Mouse (Mus musculus) heart, embryonic 15.5 days (tissue): Measurements from ENCODE around the gene Mt3. TPM values are rescaled to one million over a fixed set of nuclear protein-coding genes. Genes with fewer than 3 reads are reported as not detected.

Experiments
- ATAC-seq: fragments of 200-750 bp; cut with Nextera tagmentation; replicated peaks from 2 replicates; pipeline ENCODE4 v1.8.0; 2017; ENCODE audit warnings: low read depth, moderate TSS enrichment; ENCODE audit not compliant: insufficient number of reproducible peaks, insufficient read depth, low FRiP score
- H3K27ac ChIP-seq: fragments of 300-500 bp; sonication (generic); 2 replicates; pipeline ENCODE4 v1.5.1; 2015; ENCODE audit warnings: mild to moderate bottlenecking, inconsistent platforms
- H3K27me3 ChIP-seq: fragments of 300-500 bp; sonication (generic); 2 replicates; pipeline ENCODE4 v1.6.1; 2015; ENCODE audit warnings: inconsistent platforms
- H3K36me3 ChIP-seq: fragments of 300-500 bp; sonication (generic); 2 replicates; pipeline ENCODE4 v1.6.1; 2015; ENCODE audit warnings: mild to moderate bottlenecking, inconsistent platforms
- H3K4me1 ChIP-seq: fragments of 300-500 bp; sonication (generic); replicated peaks from 2 replicates; pipeline ENCODE4 v1.6.1; 2015; ENCODE audit warnings: inconsistent platforms
- H3K4me2 ChIP-seq: fragments of 300-500 bp; sonication (generic); 2 replicates; pipeline ENCODE4 v1.6.1; 2015; ENCODE audit warnings: inconsistent platforms, mild to moderate bottlenecking, moderate library complexity
- H3K4me3 ChIP-seq: fragments of 300-500 bp; sonication (generic); 2 replicates; pipeline ENCODE4 v1.5.1; 2015; ENCODE audit warnings: mild to moderate bottlenecking, inconsistent platforms
- H3K9ac ChIP-seq: fragments of 300-500 bp; sonication (generic); 2 replicates; pipeline ENCODE4 v1.6.1; 2015; ENCODE audit warnings: mild to moderate bottlenecking, inconsistent platforms
- H3K9me3 ChIP-seq: fragments of 300-500 bp; sonication (generic); replicated peaks from 2 replicates; pipeline ENCODE4 v1.6.1; 2016; ENCODE audit warnings: inconsistent platforms
- WGBS: fragments of 180-500 bp; shearing (Covaris S2); methylation state at CpG from one replicate; pipeline ENCODE4 v1.1.7; 2015; ENCODE audit warnings: mixed read lengths; 5-methylcytosine and 5-hydroxymethylcytosine counted together
- polyA plus RNA-seq: library from polyadenylated mRNA; unstranded; fragments of >200 nt; fragmentation: Nextera tagmentation; extraction: Ambion mirVana; gene quantifications from 2 replicates; pipeline ENCODE4 v1.2.1, GENCODE M21; 2015

Mt3 gene
- polyA plus RNA-seq: 56.5 and 69.8 TPM in 2 replicates

DNA sequence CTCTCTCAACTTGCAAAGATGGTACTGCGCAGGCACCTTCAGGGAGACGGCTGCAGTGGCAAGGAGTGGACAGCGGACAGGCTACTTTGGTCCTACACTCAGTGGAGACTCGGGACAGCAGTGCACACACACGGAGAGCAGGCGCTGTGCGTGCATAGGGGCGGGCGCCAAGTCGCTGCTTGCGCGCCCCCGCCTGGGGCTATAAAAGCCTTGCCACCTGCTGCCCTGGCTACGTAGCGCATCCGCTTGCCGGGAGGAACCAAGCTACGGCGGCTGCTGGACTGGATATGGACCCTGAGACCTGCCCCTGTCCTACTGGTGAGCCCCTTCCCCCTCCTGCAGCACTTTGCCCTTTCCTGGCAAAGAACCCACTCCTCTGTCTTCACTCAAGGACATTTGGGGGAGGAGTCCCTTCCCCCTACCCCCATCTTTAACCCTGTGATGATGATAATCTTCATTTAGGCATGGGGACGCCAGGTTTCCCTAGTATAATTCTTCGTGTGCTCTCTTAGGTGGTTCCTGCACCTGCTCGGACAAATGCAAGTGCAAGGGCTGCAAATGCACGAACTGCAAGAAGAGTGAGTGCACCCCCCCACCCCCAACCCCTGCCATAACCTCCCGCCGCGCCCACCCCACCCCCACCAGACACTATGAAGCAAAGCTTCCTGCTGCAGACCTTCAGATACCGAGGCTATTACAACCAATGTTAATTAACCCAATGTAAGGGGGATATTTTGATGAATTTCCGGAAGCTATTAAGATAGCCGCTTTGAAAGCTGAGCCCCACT lies at the start of gene Mt3:
Mt3 (plus strand) TSS at position 95 of the 788 bp plus-strand sequence.
- WGBS: 3% methylated on average over 29 of the region's 29 CpGs
- no peaks in the 10 kb centered on the region for H3K9me3 ChIP-seq
- peaks cover 36% of the 10 kb centered on the region for H3K4me1 ChIP-seq
- H3K27ac ChIP-seq: no peak within 1 kb of the TSS
- peak; percentile 80 for ATAC-seq
- peak within 1 kb of the TSS; percentile 52 for H3K9ac ChIP-seq
- peak within 1 kb of the TSS; percentile 83 for H3K4me2 ChIP-seq
- no peaks in the 10 kb centered on the region for H3K36me3 ChIP-seq
- H3K4me3 ChIP-seq: peak within 1 kb of the TSS; percentile 55
- peaks cover 14% of the 10 kb centered on the region for H3K27me3 ChIP-seq

DNA sequence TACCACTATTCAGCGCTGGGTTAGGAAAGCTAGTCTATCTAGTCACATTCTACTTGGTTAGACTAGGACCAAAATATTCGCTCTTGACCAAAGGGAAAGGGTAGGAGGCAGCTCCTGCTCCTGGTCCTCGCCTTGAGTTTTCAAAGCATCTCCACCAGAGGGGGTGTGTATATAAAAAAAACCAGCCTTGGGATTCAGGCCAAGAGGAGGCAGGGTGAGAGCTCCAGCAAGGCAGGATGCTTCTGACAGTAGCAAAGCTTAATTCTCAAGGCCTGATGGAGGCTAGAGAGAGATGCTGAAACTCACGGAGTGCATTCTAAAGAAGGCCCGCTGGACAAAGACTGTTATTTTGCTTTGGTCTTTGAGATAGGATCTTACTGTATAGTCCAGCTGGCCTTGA lies 48.3 kb upstream of the Mt3 start:
- WGBS: 46% methylated on average over 5 of the region's 5 CpGs
- ATAC-seq: no peak

DNA sequence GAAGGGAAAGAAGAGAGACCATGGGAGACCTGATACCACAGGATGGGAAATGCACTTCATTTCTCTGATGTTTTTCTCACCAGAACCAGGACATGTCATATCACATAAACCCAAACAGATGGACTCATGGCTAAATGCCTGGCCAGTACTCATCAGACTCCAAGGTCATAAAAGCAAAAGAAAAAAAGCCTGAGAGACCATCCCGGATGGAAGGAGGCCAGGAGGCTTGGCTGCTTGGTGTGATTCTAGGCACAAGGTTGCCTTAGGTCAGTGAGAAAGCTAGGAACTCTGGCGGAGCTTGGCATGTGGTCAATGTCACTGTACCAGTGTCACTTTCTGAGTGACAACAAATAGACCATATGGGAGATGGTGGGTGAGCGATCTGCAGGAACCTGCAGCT lies 44.5 kb upstream of the Mt3 start:
- H3K4me1 ChIP-seq: no peaks in the 10 kb centered on the region
- H3K36me3 ChIP-seq: no peaks in the 10 kb centered on the region
- H3K4me2 ChIP-seq: no peak overlapping the region
- no peak overlapping the region for H3K27ac ChIP-seq
- no peaks in the 10 kb centered on the region for H3K9me3 ChIP-seq
- no peaks in the 10 kb centered on the region for H3K27me3 ChIP-seq
- WGBS: 56% methylated on average over 3 of the region's 3 CpGs
- H3K9ac ChIP-seq: no peak overlapping the region
- no peak for ATAC-seq
- H3K4me3 ChIP-seq: no peak overlapping the region

More for the DNA sequence above, 48.3 kb upstream of the Mt3 start:
- H3K36me3 ChIP-seq: no peaks in the 10 kb centered on the region
- no peaks in the 10 kb centered on the region; the same call in 1 of the 2 replicates for H3K4me1 ChIP-seq
- H3K27ac ChIP-seq: no peak overlapping the region
- no peak overlapping the region for H3K4me3 ChIP-seq
- H3K4me2 ChIP-seq: no peak overlapping the region
- no peaks in the 10 kb centered on the region for H3K9me3 ChIP-seq
- no peaks in the 10 kb centered on the region for H3K27me3 ChIP-seq
- no peak overlapping the region for H3K9ac ChIP-seq

DNA sequence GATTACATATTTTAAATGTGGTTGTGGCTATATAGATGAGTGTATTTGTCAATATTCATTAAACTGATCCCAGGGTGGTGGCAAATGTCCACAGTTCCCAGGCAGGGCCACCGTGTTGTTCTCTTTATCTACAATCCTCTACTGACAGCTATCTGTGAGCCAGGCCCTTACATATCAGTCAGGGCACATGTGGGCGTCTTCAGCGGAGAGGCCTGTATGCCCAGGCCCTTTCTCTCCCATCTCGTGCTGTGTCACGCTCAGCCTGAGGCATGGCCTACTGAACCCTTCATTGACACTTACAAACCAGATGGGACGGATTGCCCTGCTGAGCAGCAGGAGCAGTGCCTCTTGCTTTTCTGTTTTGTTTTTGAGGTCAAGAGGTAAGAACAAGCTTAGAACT lies 43.0 kb upstream of the Mt3 start:
- Histone ChIP-seq H3K27me3 (no peaks in the 10 kb centered on the region), H3K36me3 (no peaks in the 10 kb centered on the region), H3K9me3 (no peaks in the 10 kb centered on the region), H3K27ac (no peak overlapping the region), H3K4me2 (no peak overlapping the region), H3K4me1 (peaks cover 4% of the 10 kb centered on the region; the same call in 1 of the 2 replicates), H3K9ac (no peak overlapping the region), H3K4me3 (no peak overlapping the region)
- 62% methylated on average over 6 of the region's 6 CpGs for WGBS
- ATAC-seq: no peak

DNA sequence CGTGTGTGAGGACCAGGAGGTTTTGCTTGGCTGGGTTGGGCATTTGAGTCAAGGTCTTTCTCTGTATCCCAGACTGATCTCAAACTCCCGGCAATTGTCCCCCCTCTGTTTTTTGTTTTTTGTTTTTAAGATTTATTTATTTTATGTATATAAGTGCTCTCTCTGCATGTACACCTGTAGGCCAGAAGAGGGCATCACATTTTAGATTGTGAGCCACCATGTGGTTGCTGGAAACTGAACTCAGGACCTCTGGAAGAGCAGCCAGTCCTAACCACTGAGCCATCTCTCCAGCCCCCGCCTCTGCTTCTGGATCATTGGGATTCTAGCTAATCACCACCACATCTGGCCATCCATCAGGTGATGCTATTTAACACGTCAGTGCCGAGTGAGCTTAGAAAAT lies 42.6 kb upstream of the Mt3 start:
- H3K9ac ChIP-seq: no peak overlapping the region
- WGBS: 76% methylated on average over 5 of the region's 5 CpGs
- no peaks in the 10 kb centered on the region for H3K27me3 ChIP-seq
- no peak overlapping the region for H3K27ac ChIP-seq
- H3K36me3 ChIP-seq: no peaks in the 10 kb centered on the region
- ATAC-seq: no peak
- no peaks in the 10 kb centered on the region for H3K9me3 ChIP-seq
- no peak overlapping the region for H3K4me2 ChIP-seq
- no peak overlapping the region for H3K4me3 ChIP-seq
- H3K4me1 ChIP-seq: peaks cover 4% of the 10 kb centered on the region; the same call in 1 of the 2 replicates

DNA sequence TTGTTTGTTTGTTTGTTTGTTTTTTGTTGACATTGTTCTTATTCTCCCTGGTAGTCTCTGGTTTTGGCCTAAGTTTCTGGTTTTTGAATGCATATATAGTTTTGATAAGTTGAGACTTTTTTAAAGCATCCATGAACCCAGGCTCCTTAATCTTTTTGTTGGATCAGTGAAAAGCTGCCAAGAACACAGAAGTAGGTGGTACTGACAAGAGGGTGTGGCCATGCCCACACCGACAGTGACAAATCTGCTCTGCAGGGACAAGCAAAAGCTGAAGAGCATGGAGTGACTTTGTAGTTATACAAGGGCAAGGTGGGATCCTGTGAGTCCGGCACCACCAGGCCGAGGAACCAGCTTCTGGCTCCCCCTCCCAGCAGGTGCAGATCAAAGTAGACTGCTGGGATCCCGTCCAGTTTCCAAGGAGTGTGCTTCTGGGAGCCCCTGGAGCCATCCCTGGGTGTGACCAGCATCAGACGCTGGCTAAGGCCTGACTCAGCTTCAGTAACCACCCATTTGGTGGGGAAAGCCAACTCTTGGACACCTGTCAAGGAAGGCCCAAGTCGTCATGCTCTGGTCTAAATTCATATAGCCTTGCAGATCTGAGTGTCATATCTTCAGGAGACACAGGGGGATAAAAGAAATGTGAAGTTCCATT lies 41.8 kb upstream of the Mt3 start:
- no peak overlapping the region for H3K4me2 ChIP-seq
- WGBS: 59% methylated on average over 6 of the region's 6 CpGs
- no peaks in the 10 kb centered on the region for H3K9me3 ChIP-seq
- no peaks in the 10 kb centered on the region for H3K36me3 ChIP-seq
- no peak overlapping the region for H3K27ac ChIP-seq
- H3K4me1 ChIP-seq: peaks cover 4% of the 10 kb centered on the region; the same call in 1 of the 2 replicates
- no peak overlapping the region for H3K9ac ChIP-seq
- no peaks in the 10 kb centered on the region for H3K27me3 ChIP-seq
- ATAC-seq: no peak
- H3K4me3 ChIP-seq: no peak overlapping the region

DNA sequence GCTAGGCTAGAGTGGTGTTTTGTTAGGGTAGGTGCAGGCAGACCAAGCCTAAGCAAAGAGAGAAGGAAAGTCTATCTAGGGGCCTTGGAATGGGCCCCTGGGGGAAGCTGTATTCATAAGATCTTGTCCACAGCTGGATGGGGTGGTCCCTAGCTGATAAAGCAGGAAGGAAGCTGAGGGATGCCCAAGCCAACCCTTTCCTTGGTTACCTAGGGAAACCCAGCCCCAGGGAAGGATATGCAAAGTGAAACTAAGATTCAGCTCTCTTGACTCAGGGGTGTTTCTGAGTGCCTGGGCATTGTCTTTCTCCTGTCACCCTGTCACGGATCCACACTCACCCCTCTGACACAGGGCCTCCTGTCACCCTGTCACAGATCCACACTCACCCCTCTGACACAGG lies 39.0 kb upstream of the Mt3 start:
- Histone ChIP-seq H3K27me3 (no peaks in the 10 kb centered on the region), H3K9me3 (no peaks in the 10 kb centered on the region), H3K36me3 (no peaks in the 10 kb centered on the region), H3K9ac (no peak overlapping the region), H3K4me2 (no peak overlapping the region), H3K4me1 (peaks cover 4% of the 10 kb centered on the region; the same call in 1 of the 2 replicates), H3K4me3 (no peak overlapping the region), H3K27ac (no peak overlapping the region)
- 32% methylated on average over 1 of the region's 1 CpGs for WGBS
- no peak for ATAC-seq

DNA sequence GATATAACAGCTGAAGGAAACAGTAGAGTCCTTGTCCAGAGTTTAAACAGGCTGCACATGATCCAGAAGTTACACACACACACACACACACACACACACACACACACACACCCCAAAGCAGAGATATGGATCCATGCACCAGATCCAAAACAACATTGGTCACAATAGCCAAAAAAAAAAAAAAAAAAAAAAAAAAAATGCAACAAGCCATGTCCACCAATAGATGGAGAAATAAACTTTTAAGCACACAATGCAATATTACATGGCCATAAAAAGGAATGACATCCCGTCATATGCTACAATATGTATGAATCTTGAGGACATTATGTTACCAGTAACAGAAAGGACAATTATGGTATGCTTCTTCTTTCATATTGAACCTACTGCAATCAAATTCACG lies 38.4 kb upstream of the Mt3 start:
- no peak overlapping the region for H3K4me2 ChIP-seq
- peaks cover 5% of the 10 kb centered on the region; the same call in 1 of the 2 replicates for H3K4me1 ChIP-seq
- no peaks in the 10 kb centered on the region for H3K9me3 ChIP-seq
- H3K36me3 ChIP-seq: no peaks in the 10 kb centered on the region
- H3K27ac ChIP-seq: no peak overlapping the region
- no peaks in the 10 kb centered on the region for H3K27me3 ChIP-seq
- no peak overlapping the region for H3K4me3 ChIP-seq
- no peak overlapping the region for H3K9ac ChIP-seq
- WGBS: 85% methylated on average over 2 of the region's 2 CpGs
- no peak for ATAC-seq

DNA sequence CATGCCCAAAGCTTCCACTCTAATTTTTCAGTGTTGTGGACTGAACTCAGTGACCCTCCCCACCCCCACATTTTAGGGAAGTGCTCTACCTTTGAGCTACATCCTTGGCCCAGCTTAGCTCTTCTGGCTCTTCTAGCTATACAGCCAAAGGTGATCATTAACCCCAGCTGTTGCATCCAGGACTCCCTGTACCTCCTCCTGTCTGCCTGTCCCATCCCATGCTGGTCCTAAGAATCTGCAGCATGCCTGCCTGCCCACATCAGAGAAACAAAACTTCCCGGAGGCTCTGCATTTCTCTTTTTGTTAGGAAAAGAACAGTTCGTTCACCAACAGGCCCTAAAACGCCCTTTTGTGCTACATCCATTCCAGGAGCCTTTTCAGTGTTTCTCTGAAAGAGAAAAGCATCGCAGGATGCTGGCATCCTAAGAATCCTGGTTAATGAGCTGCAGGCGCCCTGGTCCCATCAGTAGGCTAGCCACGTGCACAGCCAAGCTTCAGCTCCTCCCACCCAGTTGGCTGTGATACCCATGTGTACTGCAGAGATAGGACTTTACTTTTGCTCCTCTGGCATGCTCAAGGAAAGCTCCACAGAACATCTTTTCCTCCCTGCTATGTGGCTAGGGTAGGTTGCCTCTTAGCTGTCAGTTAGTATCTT lies 33.5 kb upstream of the Mt3 start:
- no peaks in the 10 kb centered on the region for H3K27me3 ChIP-seq
- H3K9me3 ChIP-seq: no peaks in the 10 kb centered on the region
- H3K9ac ChIP-seq: no peak overlapping the region
- no peak overlapping the region for H3K27ac ChIP-seq
- 0 out of 2 replicates have a peak, but pooled peaks cover 2% of the 10 kb centered on the region for H3K4me1 ChIP-seq
- 12% methylated on average over 6 of the region's 6 CpGs for WGBS
- no peak overlapping the region for H3K4me2 ChIP-seq
- no peak for ATAC-seq
- no peaks in the 10 kb centered on the region for H3K36me3 ChIP-seq
- H3K4me3 ChIP-seq: no peak overlapping the region

DNA sequence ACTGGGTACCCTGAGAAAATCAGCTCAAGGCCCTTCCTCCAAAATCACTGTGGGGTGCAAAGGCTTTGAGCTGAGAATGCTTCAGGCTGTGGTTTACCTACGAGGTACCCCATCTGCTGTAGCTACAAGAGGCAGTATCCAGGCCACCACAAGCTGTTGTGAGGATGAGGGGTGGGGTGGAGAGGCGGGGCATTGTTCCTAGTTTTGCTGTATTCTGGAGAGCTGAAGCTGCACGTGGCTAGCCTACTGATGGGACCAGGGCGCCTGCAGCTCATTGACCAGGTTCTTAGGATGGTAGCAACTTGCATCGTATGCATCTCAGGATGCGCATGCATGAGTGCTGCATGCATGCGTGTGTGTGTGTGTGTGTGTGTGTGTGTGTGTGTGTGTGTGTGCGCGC lies 30.8 kb upstream of the Mt3 start:
- Histone ChIP-seq H3K9ac (no peak overlapping the region), H3K4me3 (no peak overlapping the region), H3K27ac (no peak overlapping the region), H3K4me2 (no peak overlapping the region), H3K27me3 (no peaks in the 10 kb centered on the region; the same call in 1 of the 2 replicates), H3K36me3 (no peaks in the 10 kb centered on the region), H3K9me3 (no peaks in the 10 kb centered on the region), H3K4me1 (0 out of 2 replicates have a peak, but pooled peaks cover 2% of the 10 kb centered on the region)
- ATAC-seq: no peak
- 81% methylated on average over 9 of the region's 9 CpGs for WGBS

DNA sequence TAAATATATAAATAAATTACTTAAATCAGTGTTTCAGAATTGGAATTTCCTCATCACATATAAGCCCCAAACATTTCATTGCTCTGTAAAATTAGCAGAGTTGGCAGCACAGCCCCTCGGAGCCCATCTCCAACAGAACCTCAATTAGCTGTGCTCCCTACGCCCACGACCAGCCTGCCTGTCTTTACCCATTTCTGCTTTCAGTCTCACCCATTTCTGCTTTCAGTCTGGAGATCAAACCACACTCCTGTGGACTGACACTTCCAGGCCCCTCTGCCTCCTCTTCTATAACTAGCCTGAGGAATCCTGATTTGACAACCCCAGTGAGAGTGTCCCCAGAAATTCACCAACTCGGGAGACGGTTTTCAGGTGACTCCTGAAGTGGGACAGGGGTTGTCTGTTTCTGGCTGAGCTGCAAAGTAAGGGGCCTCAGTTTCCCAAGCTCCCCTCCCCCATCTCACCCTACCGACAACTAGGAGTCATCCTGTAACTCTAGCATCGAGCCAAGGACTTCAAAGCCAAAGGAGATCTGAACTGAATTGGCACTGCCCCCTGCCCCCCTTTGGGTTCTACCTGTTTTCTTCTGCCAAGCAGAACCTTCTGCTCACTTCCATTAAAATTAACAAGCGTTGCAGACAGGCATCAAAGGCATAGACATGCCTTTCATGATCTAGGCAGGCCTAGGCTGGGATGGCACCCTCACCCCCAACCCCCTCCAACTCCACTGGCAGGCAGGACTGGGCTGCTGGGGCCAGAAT lies 29.5 kb upstream of the Mt3 start:
- Histone ChIP-seq H3K27ac (no peak overlapping the region), H3K4me2 (no peak overlapping the region), H3K36me3 (no peaks in the 10 kb centered on the region), H3K27me3 (no peaks in the 10 kb centered on the region; the same call in 1 of the 2 replicates), H3K4me3 (no peak overlapping the region), H3K4me1 (0 out of 2 replicates have a peak, but pooled peaks cover 2% of the 10 kb centered on the region), H3K9ac (no peak overlapping the region), H3K9me3 (no peaks in the 10 kb centered on the region)
- WGBS: 44% methylated on average over 8 of the region's 8 CpGs
- no peak for ATAC-seq
